Mouse (Mus musculus) hematopoietic stem cell, adult 5-6 weeks (primary cell): Measurements from ENCODE around the gene N4bp2l2. TPM values are rescaled to one million over a fixed set of nuclear protein-coding genes. Genes with fewer than 3 reads are reported as not detected.

ENCODE experiments used
- total RNA-seq: library from RNA; stranded (forward); fragments of 172-1452, 232-1000 nt; gene quantifications from 2 replicates; pipeline ENCODE4 v1.2.3, GENCODE M21; 2017

The N4bp2l2 gene
- total RNA-seq, 1 experiment from 2014 or later, result 145 TPM

Other genes with a start within 250 kb of the N4bp2l2 start
- not detected in 2 replicates for gene Zar1l, start 148.0 kb downstream of the N4bp2l2 start, total RNA-seq
- 52.8 and 67.3 TPM in 2 replicates for gene Brca2, start 143.6 kb downstream of the N4bp2l2 start, total RNA-seq
- gene N4bp2l1, start 69.0 kb downstream of the N4bp2l2 start, total RNA-seq, result 35.3 and 35.5 TPM in 2 replicates
- gene Pds5b, start 7.6 kb upstream of the N4bp2l2 start, total RNA-seq, result 57.3 and 70.7 TPM in 2 replicates